Mouse (Mus musculus) liver, embryonic 13.5 days (tissue): ENCODE results near the gene Gbe1. TPM values are rescaled to one million over a fixed set of nuclear protein-coding genes. Genes with fewer than 3 reads are reported as not detected.
A peak's percentile ranks its signal among the peaks of the same experiment; 100 is the strongest.

Experiments
- ATAC-seq: fragments of 200-750 bp; cut with Nextera tagmentation; 2 replicates; pipeline ENCODE4 v1.8.0; 2017; ENCODE audit warnings: low read depth, mild to moderate bottlenecking, moderate number of reproducible peaks, moderate library complexity
- DNase-seq: peaks from one replicate; pipeline ENCODE4 v3.0.0; 2022
- H3K27ac ChIP-seq: fragments of 300-500 bp; sonication (generic); 2 replicates; pipeline ENCODE4 v1.5.1; 2015; ENCODE audit warnings: moderate library complexity, mild to moderate bottlenecking, inconsistent platforms
- H3K27me3 ChIP-seq: fragments of 300-500 bp; sonication (generic); 2 replicates; pipeline ENCODE4 v1.6.1; 2015; ENCODE audit warnings: mild to moderate bottlenecking, inconsistent platforms
- H3K36me3 ChIP-seq: fragments of 300-500 bp; sonication (generic); 2 replicates; pipeline ENCODE4 v1.6.1; 2015; ENCODE audit warnings: mild to moderate bottlenecking, inconsistent platforms
- H3K4me1 ChIP-seq: fragments of 300-500 bp; sonication (generic); replicated peaks from 2 replicates; pipeline ENCODE4 v1.6.1; 2015; ENCODE audit warnings: inconsistent platforms
- H3K4me2 ChIP-seq: fragments of 300-500 bp; sonication (generic); 2 replicates; pipeline ENCODE4 v1.6.1; 2015; ENCODE audit warnings: inconsistent platforms, mild to moderate bottlenecking, moderate library complexity
- H3K4me3 ChIP-seq: fragments of 300-500 bp; sonication (generic); replicated peaks from 2 replicates; pipeline ENCODE4 v1.5.1; 2015; ENCODE audit warnings: mild to moderate bottlenecking, inconsistent platforms
- H3K9ac ChIP-seq: fragments of 300-500 bp; sonication (generic); 2 replicates; pipeline ENCODE4 v1.6.1; 2015; ENCODE audit warnings: mild to moderate bottlenecking, inconsistent platforms
- H3K9me3 ChIP-seq: fragments of 300-500 bp; sonication (generic); replicated peaks from 2 replicates; pipeline ENCODE4 v1.6.1; 2016; ENCODE audit warnings: inconsistent platforms
- WGBS: fragments of 180-500 bp; shearing (Covaris S2); methylation state at CpG from one replicate; pipeline ENCODE4 v1.1.7; 2015; ENCODE audit not compliant: insufficient replicate concordance; 5-methylcytosine and 5-hydroxymethylcytosine counted together
- polyA plus RNA-seq: library from polyadenylated mRNA; unstranded; fragments of >200 nt; fragmentation: Nextera tagmentation; extraction: Ambion mirVana; gene quantifications from 2 replicates; pipeline ENCODE4 v1.2.1, GENCODE M21; 2015

Gene Gbe1
- polyA plus RNA-seq, 1 experiment from 2014 or later, result 6.3 TPM

- no peak for ATAC-seq
- 62% methylated on average over 6 of the region's 6 CpGs for WGBS
- H3K4me3 ChIP-seq, result no peak overlapping the region
- no peaks in the 10 kb centered on the region for H3K9me3 ChIP-seq
- no peaks in the 10 kb centered on the region for H3K27me3 ChIP-seq
- H3K9ac ChIP-seq, result no peak overlapping the region
- no peak overlapping the region for H3K4me2 ChIP-seq
- no peak for DNase-seq
- no peak overlapping the region for H3K27ac ChIP-seq
- H3K4me1 ChIP-seq, result no peaks in the 10 kb centered on the region; the same call in 1 of the 2 replicates
- no peaks in the 10 kb centered on the region for H3K36me3 ChIP-seq
Observed at GRCm38 (mm10) chr16:70329471-70329870, 15.7 kb downstream of the Gbe1 start.

GRCm38 (mm10) chr16:70330007-70330406 is 16.3 kb downstream of the Gbe1 start:
- DNase-seq, result no peak
- no peak overlapping the region for H3K4me3 ChIP-seq
- H3K9ac ChIP-seq, result no peak overlapping the region
- H3K9me3 ChIP-seq, result no peaks in the 10 kb centered on the region
- H3K27me3 ChIP-seq, result no peaks in the 10 kb centered on the region
- 61% methylated on average over 2 of the region's 2 CpGs for WGBS
- H3K36me3 ChIP-seq, result no peaks in the 10 kb centered on the region
- H3K4me2 ChIP-seq, result no peak overlapping the region
- ATAC-seq, result no peak
- no peak overlapping the region for H3K27ac ChIP-seq
- no peaks in the 10 kb centered on the region; the same call in 1 of the 2 replicates for H3K4me1 ChIP-seq

- Histone ChIP-seq H3K27me3 (no peaks in the 10 kb centered on the region), H3K4me3 (no peak overlapping the region), H3K9me3 (no peaks in the 10 kb centered on the region), H3K27ac (no peak overlapping the region), H3K4me2 (no peak overlapping the region), H3K4me1 (no peaks in the 10 kb centered on the region; the same call in 1 of the 2 replicates), H3K36me3 (no peaks in the 10 kb centered on the region), H3K9ac (no peak overlapping the region)
- 71% methylated on average over 10 of the region's 10 CpGs for WGBS
- ATAC-seq (no peak), DNase-seq (no peak)
Observed at GRCm38 (mm10) chr16:70330626-70331275, 17.0 kb downstream of the Gbe1 start.

GRCm38 (mm10) chr16:70334812-70335211 is 21.1 kb downstream of the Gbe1 start:
- Histone ChIP-seq H3K9ac (no peak overlapping the region), H3K4me1 (no peaks in the 10 kb centered on the region), H3K27me3 (no peaks in the 10 kb centered on the region), H3K27ac (no peak overlapping the region), H3K4me2 (no peak overlapping the region), H3K36me3 (no peaks in the 10 kb centered on the region), H3K4me3 (no peak overlapping the region), H3K9me3 (no peaks in the 10 kb centered on the region)
- DNase-seq (no peak), ATAC-seq (no peak)
- WGBS, result 81% methylated on average over 5 of the region's 5 CpGs

GRCm38 (mm10) chr16:70335472-70335871 is 21.7 kb downstream of the Gbe1 start:
- ATAC-seq (no peak), DNase-seq (no peak)
- Histone ChIP-seq H3K4me3 (no peak overlapping the region), H3K9me3 (no peaks in the 10 kb centered on the region), H3K4me1 (no peaks in the 10 kb centered on the region), H3K27me3 (no peaks in the 10 kb centered on the region), H3K36me3 (no peaks in the 10 kb centered on the region), H3K9ac (no peak overlapping the region), H3K27ac (no peak overlapping the region), H3K4me2 (no peak overlapping the region)

- no peak overlapping the region for H3K4me3 ChIP-seq
- H3K27me3 ChIP-seq, result no peaks in the 10 kb centered on the region
- H3K4me1 ChIP-seq, result no peaks in the 10 kb centered on the region
- DNase-seq (no peak), ATAC-seq (no peak)
- no peak overlapping the region for H3K4me2 ChIP-seq
- no peak overlapping the region for H3K9ac ChIP-seq
- no peak overlapping the region for H3K27ac ChIP-seq
- WGBS, result 65% methylated on average over 3 of the region's 3 CpGs
- H3K36me3 ChIP-seq, result no peaks in the 10 kb centered on the region
- H3K9me3 ChIP-seq, result no peaks in the 10 kb centered on the region
Observed at GRCm38 (mm10) chr16:70337661-70338060, 23.9 kb downstream of the Gbe1 start.

- no peak overlapping the region for H3K9ac ChIP-seq
- WGBS, result 50% methylated on average over 1 of the region's 1 CpGs
- H3K36me3 ChIP-seq, result no peaks in the 10 kb centered on the region
- ATAC-seq, result no peak
- H3K4me3 ChIP-seq, result no peak overlapping the region
- no peaks in the 10 kb centered on the region for H3K27me3 ChIP-seq
- H3K27ac ChIP-seq, result no peak overlapping the region
- no peak overlapping the region for H3K4me2 ChIP-seq
- H3K4me1 ChIP-seq, result no peaks in the 10 kb centered on the region
- no peaks in the 10 kb centered on the region for H3K9me3 ChIP-seq
- DNase-seq, result no peak
Observed at GRCm38 (mm10) chr16:70344496-70344895, 30.7 kb downstream of the Gbe1 start.

GRCm38 (mm10) chr16:70345607-70346006 is 31.9 kb downstream of the Gbe1 start:
- Histone ChIP-seq H3K4me2 (no peak overlapping the region), H3K27me3 (no peaks in the 10 kb centered on the region), H3K27ac (no peak overlapping the region), H3K4me1 (no peaks in the 10 kb centered on the region), H3K9me3 (no peaks in the 10 kb centered on the region), H3K36me3 (no peaks in the 10 kb centered on the region), H3K9ac (no peak overlapping the region), H3K4me3 (no peak overlapping the region)
- DNase-seq (no peak), ATAC-seq (no peak)
- 73% methylated on average over 10 of the region's 10 CpGs for WGBS

- no peak overlapping the region for H3K27ac ChIP-seq
- H3K4me3 ChIP-seq, result no peak overlapping the region
- no peaks in the 10 kb centered on the region for H3K9me3 ChIP-seq
- 66% methylated on average over 8 of the region's 8 CpGs for WGBS
- no peaks in the 10 kb centered on the region for H3K27me3 ChIP-seq
- no peak overlapping the region for H3K9ac ChIP-seq
- H3K4me1 ChIP-seq, result no peaks in the 10 kb centered on the region
- ATAC-seq, result no peak
- no peak for DNase-seq
- no peak overlapping the region for H3K4me2 ChIP-seq
- no peaks in the 10 kb centered on the region for H3K36me3 ChIP-seq
Observed at GRCm38 (mm10) chr16:70350011-70350410, 36.3 kb downstream of the Gbe1 start.

- H3K4me2 ChIP-seq, result no peak overlapping the region
- WGBS, result 65% methylated on average over 11 of the region's 11 CpGs
- no peak overlapping the region for H3K27ac ChIP-seq
- no peaks in the 10 kb centered on the region for H3K36me3 ChIP-seq
- no peak for DNase-seq
- no peaks in the 10 kb centered on the region for H3K9me3 ChIP-seq
- no peaks in the 10 kb centered on the region for H3K27me3 ChIP-seq
- ATAC-seq, result peak; percentile 48; the same call in 1 of the 2 replicates
- H3K9ac ChIP-seq, result no peak overlapping the region
- H3K4me3 ChIP-seq, result no peak overlapping the region
- no peaks in the 10 kb centered on the region for H3K4me1 ChIP-seq
Observed at GRCm38 (mm10) chr16:70351641-70352280, 38.0 kb downstream of the Gbe1 start.

GRCm38 (mm10) chr16:70352571-70352970 is 38.8 kb downstream of the Gbe1 start:
- WGBS, result 47% methylated on average over 3 of the region's 3 CpGs
- Histone ChIP-seq H3K27me3 (no peaks in the 10 kb centered on the region), H3K27ac (no peak overlapping the region), H3K4me2 (no peak overlapping the region), H3K9ac (no peak overlapping the region), H3K4me3 (no peak overlapping the region), H3K36me3 (no peaks in the 10 kb centered on the region), H3K4me1 (no peaks in the 10 kb centered on the region), H3K9me3 (no peaks in the 10 kb centered on the region)
- DNase-seq (no peak), ATAC-seq (no peak)

- Histone ChIP-seq H3K4me2 (no peak overlapping the region), H3K36me3 (no peaks in the 10 kb centered on the region), H3K9me3 (no peaks in the 10 kb centered on the region), H3K4me1 (no peaks in the 10 kb centered on the region), H3K27me3 (no peaks in the 10 kb centered on the region), H3K27ac (no peak overlapping the region), H3K9ac (no peak overlapping the region), H3K4me3 (no peak overlapping the region)
- DNase-seq (no peak), ATAC-seq (peak; percentile 55)
- WGBS, result 41% methylated on average over 2 of the region's 2 CpGs
Observed at GRCm38 (mm10) chr16:70353058-70353457, 39.3 kb downstream of the Gbe1 start.
